ENCODE assay signal across 9 mouse cellular contexts in genomic region chr5:112848586-112849280, GRCm38 (mm10). TPM values are rescaled to one million over a fixed set of nuclear protein-coding genes. Genes with fewer than 3 reads are reported as not detected.
DNase-seq lines count a peak whose midpoint lies in the region; ATAC-seq lines count a peak whose summit lies in the region.
"Had no signal": no experiment of that assay in that cellular context is flagged by ENCODE, and none has a peak within 500 bp of the region (broad histone marks: within the 10 kb centered on the region; RNA-seq: fewer than 3 reads in every experiment).

No protein-coding gene starts in this region.

- 2% methylated on average over 16 of the region's 16 CpGs for WGBS in embryonic facial prominence, embryonic 11.5 days

- H3K27ac ChIP-seq in embryonic facial prominence, embryonic 11.5 days (replicated peaks; ENCODE audit: low read depth, low read length), result no peak overlapping the region
- H3K27ac ChIP-seq: macrophage had no signal

- no peaks in the 10 kb centered on the region for H3K27me3 ChIP-seq in embryonic facial prominence, embryonic 11.5 days (ENCODE audit: control insufficient read depth, insufficient read depth, low read length)

- no peak for ATAC-seq in embryonic facial prominence, embryonic 11.5 days (replicated peaks; ENCODE audit: insufficient number of reproducible peaks, low FRiP score, low TSS enrichment, low read depth)

- H3K4me1 ChIP-seq in embryonic facial prominence, embryonic 11.5 days (ENCODE audit: control insufficient read depth, insufficient read depth, low read length), result no peaks in the 10 kb centered on the region; the same call in 1 of the 2 replicates

- H3K9ac ChIP-seq in embryonic facial prominence, embryonic 11.5 days (replicated peaks; ENCODE audit: low read length), result no peak overlapping the region

- H3K4me2 ChIP-seq in embryonic facial prominence, embryonic 11.5 days (ENCODE audit: low read depth, low read length), result peak overlapping the region; percentile 3

- peak; percentile 45 for DNase-seq in MN1 (ENCODE audit: low spot score)
- DNase-seq in adrenal gland, postnatal 25 days, result peak; percentile 60
- peak; percentile 75 for DNase-seq in embryonic facial prominence, embryonic 11.5 days (ENCODE audit: low spot score)
- DNase-seq in heart, postnatal 36 days, result peak; percentile 35 to 55
- DNase-seq in kidney, postnatal 25 days, result peak; percentile 40 to 48
- DNase-seq in lung, postnatal 25 days (ENCODE audit: low spot score), result peak; percentile 28
- DNase-seq in right cerebral cortex, postnatal 25 days, result peak; percentile 42
- no peak for DNase-seq in adipocyte (ENCODE audit: low spot score)

- intact Hi-C loops in heart, postnatal 36 days (cut with DNase I), result no loop called here

- no peaks in the 10 kb centered on the region for H3K9me3 ChIP-seq in embryonic facial prominence, embryonic 11.5 days (replicated peaks; ENCODE audit: control insufficient read depth, low read length)

- H3K36me3 ChIP-seq in embryonic facial prominence, embryonic 11.5 days (replicated peaks; ENCODE audit: control insufficient read depth, insufficient read depth, low read depth, low read length), result no peaks in the 10 kb centered on the region

- no peak overlapping the region for H3K4me3 ChIP-seq in embryonic facial prominence, embryonic 11.5 days (ENCODE audit: low read depth, low read length)

RNA-seq across cellular contexts. Expression of gene Myo18b, which starts 47.4 kb away (rescaled TPM):
- 0.18 TPM in 1 of 2 replicates, not detected in the other for total RNA-seq in adrenal gland, postnatal 25 days (2021)
- polyA plus RNA-seq in embryonic facial prominence, embryonic 11.5 days (2014; fragmentation: Nextera tagmentation; extraction: Ambion mirVana), result 0.14 and 0.52 TPM in 2 replicates
- 100 to 1,000 TPM; 242 to 244 TPM for total RNA-seq in heart, postnatal 36 days (2021)

Comparison
In these comparisons a context has a peak if more than half of its experiments do, and no peak if none do; other contexts are left out.
1. RNA of gene Myo18b, which starts 47.4 kb away (total RNA-seq): 242 to 244 TPM in heart, postnatal 36 days; 0.18 TPM in adrenal gland, postnatal 25 days; every median in the first group is over 100 times any median in the second.